ENCODE assay signal across 8 mouse cellular contexts in genomic region chr3:103101909-103102308, GRCm38 (mm10). TPM values are rescaled to one million over a fixed set of nuclear protein-coding genes. Genes with fewer than 3 reads are reported as not detected.
DNase-seq lines count a peak whose midpoint lies in the region; ATAC-seq and TF ChIP-seq lines count a peak whose summit lies in the region.

No protein-coding gene starts in this region.

- peak overlapping the region; percentile 79 for H3K4me2 ChIP-seq in forebrain, postnatal 0 days (ENCODE audit: low read depth)
- H3K4me2 ChIP-seq in liver, embryonic 12.5 days = peak overlapping the region; percentile 99

- peak overlapping the region; percentile 50 for H3K4me3 ChIP-seq in left cerebral cortex, adult 2 months
- H3K4me3 ChIP-seq in forebrain, postnatal 0 days (ENCODE audit: low read depth, low read length) = peak overlapping the region; percentile 46
- peak overlapping the region; percentile 84 for H3K4me3 ChIP-seq in liver, embryonic 12.5 days

- DNase-seq in left cerebral cortex, adult 2 months (ENCODE audit: extremely low spot score in 1 of 2, low spot score in 2 of 2) = no peak
- DNase-seq in left cerebral cortex, postnatal 4 days = no peak
- peak; percentile 9 for DNase-seq in brain, embryonic 14.5 days (ENCODE audit: low read depth)
- no peak for DNase-seq in forebrain, postnatal 0 days
- DNase-seq in skeletal muscle tissue, adult 2 months (ENCODE audit: low read depth, low spot score) = peak; percentile 45
- DNase-seq in Muller cell, postnatal 12 days (ENCODE audit: inconsistent ontology term) = no peak
- DNase-seq in layer of hippocampus, adult 8-10 months (ENCODE audit: low spot score in 2 of 2) = no peak

- 2% methylated on average over 14 of the region's 14 CpGs for WGBS in forebrain, postnatal 0 days
- WGBS in liver, embryonic 12.5 days (ENCODE audit: insufficient replicate concordance) = 1% methylated on average over 14 of the region's 14 CpGs

- H3K36me3 ChIP-seq in forebrain, postnatal 0 days (ENCODE audit: insufficient read depth) = no peaks in the 10 kb centered on the region
- no peaks in the 10 kb centered on the region for H3K36me3 ChIP-seq in liver, embryonic 12.5 days

- TF ChIP-seq POLR2A in brain, embryonic 14.5 days (IDR thresholded peaks at IDR 0.05; ENCODE audit: borderline replicate concordance, extremely low read depth, insufficient read depth, insufficient read length, poor library complexity, severe bottlenecking) = no peak

- intact Hi-C loops in left cerebral cortex, adult 2 months (cut with DNase I) = loop anchor here (5.0 kb wide), 2 partner anchors 50 to 70 kb away; partner anchors contain the start of gene Bcas2
- intact Hi-C loops in left cerebral cortex, postnatal 4 days (cut with DNase I) = no loop called here

- no peaks in the 10 kb centered on the region for H3K9me3 ChIP-seq in forebrain, postnatal 0 days (ENCODE audit: low read length)
- no peaks in the 10 kb centered on the region for H3K9me3 ChIP-seq in liver, embryonic 12.5 days (replicated peaks)

- H3K9ac ChIP-seq in forebrain, postnatal 0 days = peak overlapping the region; percentile 48
- peak overlapping the region; percentile 91 for H3K9ac ChIP-seq in liver, embryonic 12.5 days

- no peaks in the 10 kb centered on the region for H3K27me3 ChIP-seq in forebrain, postnatal 0 days (ENCODE audit: insufficient read depth, low read length)
- H3K27me3 ChIP-seq in liver, embryonic 12.5 days (replicated peaks) = peaks cover 9% of the 10 kb centered on the region; the same call in 1 of the 2 replicates

- H3K27ac ChIP-seq in left cerebral cortex, adult 2 months = no peak overlapping the region
- no peak overlapping the region for H3K27ac ChIP-seq in forebrain, postnatal 0 days (ENCODE audit: low read depth, low read length)
- peak overlapping the region; percentile 92 for H3K27ac ChIP-seq in liver, embryonic 12.5 days

- TF ChIP-seq CTCF in left cerebral cortex, adult 2 months (IDR thresholded peaks at IDR 0.05) = no peak
- no peak for TF ChIP-seq CTCF in brain, embryonic 14.5 days (IDR thresholded peaks at IDR 0.05; ENCODE audit: borderline replicate concordance, extremely low read depth, insufficient read depth, insufficient read length)
- no peak for TF ChIP-seq CTCF in forebrain, postnatal 0 days (IDR thresholded peaks at IDR 0.05; ENCODE audit: low read depth)

- no peaks in the 10 kb centered on the region for H3K4me1 ChIP-seq in forebrain, postnatal 0 days (ENCODE audit: insufficient read depth)
- peaks cover 52% of the 10 kb centered on the region for H3K4me1 ChIP-seq in liver, embryonic 12.5 days

- no peak for ATAC-seq in forebrain, postnatal 0 days
- peak; percentile 58 for ATAC-seq in liver, embryonic 12.5 days

RNA-seq across cellular contexts. Expression of gene Dennd2c, which starts 0.5 kb away (rescaled TPM):
- under 1 TPM; 0.40 to 0.41 TPM for total RNA-seq in left cerebral cortex, adult 2 months (2021)
- 1 to 10 TPM; 1.1 to 1.4 TPM for total RNA-seq in left cerebral cortex, postnatal 4 days (2021)
- 1.0 and 1.5 TPM in 2 replicates for polyA plus RNA-seq in brain, embryonic 14.5 days (2012; rRNA removed)
- total RNA-seq in forebrain, postnatal 0 days (2014; rRNA removed) = 1.4 and 1.5 TPM in 2 replicates
- 0.58 TPM in 2 replicates for polyA plus RNA-seq in forebrain, postnatal 0 days (2015; fragmentation: Nextera tagmentation; extraction: Ambion mirVana)
- polyA plus RNA-seq in liver, embryonic 12.5 days (2016; fragmentation: Nextera tagmentation; extraction: Ambion mirVana) = 13.0 and 13.1 TPM in 2 replicates
- total RNA-seq in layer of hippocampus, adult 8-10 months (2022) = 1 to 10 TPM in 2 of 4 experiments, under 1 TPM in 2; 0.39 to 1.1 (median 0.75) TPM

RNA-seq across cellular contexts. Expression of gene Ampd1, which starts 28.1 kb away (rescaled TPM):
- not detected for total RNA-seq in left cerebral cortex, adult 2 months (2021)
- not detected for total RNA-seq in left cerebral cortex, postnatal 4 days (2021)
- 0.16 and 0.21 TPM in 2 replicates for polyA plus RNA-seq in brain, embryonic 14.5 days (2012; rRNA removed)
- total RNA-seq in forebrain, postnatal 0 days (2014; rRNA removed) = not detected in 2 replicates
- not detected in 2 replicates for polyA plus RNA-seq in forebrain, postnatal 0 days (2015; fragmentation: Nextera tagmentation; extraction: Ambion mirVana)
- 0.12 and 0.13 TPM in 2 replicates for polyA plus RNA-seq in liver, embryonic 12.5 days (2016; fragmentation: Nextera tagmentation; extraction: Ambion mirVana)
- total RNA-seq in layer of hippocampus, adult 8-10 months (2022) = not detected

RNA-seq across cellular contexts. Expression of gene Nras, which starts 43.8 kb away (rescaled TPM):
- 10 to 100 TPM; 60.0 to 69.0 TPM for total RNA-seq in left cerebral cortex, adult 2 months (2021)
- total RNA-seq in left cerebral cortex, postnatal 4 days (2021) = 100 to 1,000 TPM; 191 to 214 TPM
- polyA plus RNA-seq in brain, embryonic 14.5 days (2012; rRNA removed) = 70.2 and 80.4 TPM in 2 replicates
- total RNA-seq in forebrain, postnatal 0 days (2014; rRNA removed) = 71.8 and 78.2 TPM in 2 replicates
- polyA plus RNA-seq in forebrain, postnatal 0 days (2015; fragmentation: Nextera tagmentation; extraction: Ambion mirVana) = 74.2 and 81.9 TPM in 2 replicates
- 59.4 and 61.5 TPM in 2 replicates for polyA plus RNA-seq in liver, embryonic 12.5 days (2016; fragmentation: Nextera tagmentation; extraction: Ambion mirVana)
- total RNA-seq in layer of hippocampus, adult 8-10 months (2022) = 10 to 100 TPM; 61.6 to 82.7 (median 65.9) TPM

Comparison
In these comparisons a context has a peak if more than half of its experiments do, and no peak if none do; other contexts are left out.
1. DNase-seq: peak in brain, embryonic 14.5 days (single experiment) and skeletal muscle tissue, adult 2 months (single experiment); none in left cerebral cortex, adult 2 months (0 of 2), left cerebral cortex, postnatal 4 days (single experiment), forebrain, postnatal 0 days (single experiment), Muller cell, postnatal 12 days (single experiment) and layer of hippocampus, adult 8-10 months (0 of 2).
2. Peak in every context shown above with its lines, with median percentiles within 50 percentile points of each other: H3K4me3 ChIP-seq.